Mouse (Mus musculus): ENCODE data around the gene Carns1. TPM values are rescaled to one million over a fixed set of nuclear protein-coding genes. Genes with fewer than 3 reads are reported as not detected.
A peak's percentile ranks its signal among the peaks of the same experiment; 100 is the strongest.

Carns1 gene
- polyA plus RNA-seq, 1 experiment from 2014 or later, result 2.5 TPM

DNA sequence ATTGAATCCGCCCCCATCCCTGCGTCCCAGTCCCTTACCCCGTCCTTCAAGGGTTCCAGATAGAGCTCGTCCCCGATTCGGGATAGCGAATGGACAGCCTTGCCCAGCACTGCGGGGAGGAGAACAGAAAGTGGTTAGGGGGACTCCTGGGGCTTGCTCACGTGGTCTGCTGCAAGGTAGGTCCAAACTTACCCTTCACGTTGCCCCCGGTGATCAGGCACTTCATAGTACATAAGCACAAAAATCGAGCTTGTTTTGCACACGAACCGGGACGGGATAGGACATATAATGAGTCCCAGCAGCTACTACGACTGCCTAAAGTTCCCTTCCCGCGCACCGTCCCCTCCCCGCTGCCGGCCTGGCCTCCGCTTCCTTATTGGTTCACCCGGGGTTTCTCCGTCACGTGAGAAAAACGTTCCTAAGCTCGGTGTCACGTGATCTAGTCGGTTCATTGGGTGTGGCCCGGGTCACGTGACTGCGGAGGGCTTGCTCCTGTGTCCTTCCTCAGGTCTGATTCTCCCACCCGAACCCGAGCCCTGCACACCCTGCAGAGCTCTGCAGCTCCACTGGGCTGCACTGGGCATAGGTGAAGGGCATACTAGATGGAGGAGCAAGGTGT lies 26.1 kb upstream of the Carns1 start, which contains the start of gene Rad9a:
Gene Rad9a, minus strand, starts transcription at position 372 of the 619 bp plus-strand sequence.
- Histone ChIP-seq H3K27ac (ENCODE audit: poor library complexity, severe bottlenecking) (peak within 1 kb of the TSS; percentile 60), H3K27me3 (replicated peaks) (peaks cover 12% of the 10 kb centered on the region), H3K9me3 (replicated peaks) (no peaks in the 10 kb centered on the region), H3K4me1 (replicated peaks) (peaks cover 35% of the 10 kb centered on the region), H3K9ac (peak within 1 kb of the TSS; percentile 94), H3K4me3 (peak within 1 kb of the TSS; percentile 83), H3K4me2 (peak within 1 kb of the TSS; percentile 81), H3K36me3 (peaks cover 39% of the 10 kb centered on the region)
- WGBS, result under 1% methylated on average over 34 of the region's 34 CpGs
- peak; percentile 86 for ATAC-seq (ENCODE audit: insufficient number of reproducible peaks, low FRiP score)

DNA sequence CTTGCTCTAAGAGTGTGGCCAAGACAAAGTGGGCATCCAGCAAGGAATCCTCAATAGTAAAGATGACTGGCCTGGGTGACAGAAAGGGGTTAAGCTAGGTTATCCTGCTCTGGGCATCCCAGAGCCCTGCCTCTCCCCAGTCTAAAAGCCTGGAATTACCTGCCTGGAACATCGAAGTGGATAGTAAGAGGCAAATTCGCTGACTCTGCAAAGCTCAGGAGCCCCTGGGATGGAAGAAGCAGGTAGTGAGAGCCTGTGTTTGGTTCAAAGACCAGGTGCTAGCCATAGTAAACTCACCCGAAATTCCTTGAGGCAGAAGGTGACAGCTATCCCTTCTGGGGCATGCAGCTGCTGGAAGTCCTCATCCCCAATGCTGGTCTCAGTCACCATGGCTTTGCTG lies 21.9 kb upstream of the Carns1 start:
- WGBS, result 62% methylated on average over 3 of the region's 3 CpGs
- Histone ChIP-seq H3K27me3 (replicated peaks) (no peaks in the 10 kb centered on the region), H3K9ac (no peak overlapping the region), H3K9me3 (replicated peaks) (no peaks in the 10 kb centered on the region), H3K4me2 (no peak overlapping the region), H3K27ac (ENCODE audit: poor library complexity, severe bottlenecking) (no peak overlapping the region), H3K36me3 (peaks cover 73% of the 10 kb centered on the region), H3K4me1 (replicated peaks) (peaks cover 49% of the 10 kb centered on the region), H3K4me3 (no peak overlapping the region)
- ATAC-seq (ENCODE audit: insufficient number of reproducible peaks, low FRiP score), result no peak

DNA sequence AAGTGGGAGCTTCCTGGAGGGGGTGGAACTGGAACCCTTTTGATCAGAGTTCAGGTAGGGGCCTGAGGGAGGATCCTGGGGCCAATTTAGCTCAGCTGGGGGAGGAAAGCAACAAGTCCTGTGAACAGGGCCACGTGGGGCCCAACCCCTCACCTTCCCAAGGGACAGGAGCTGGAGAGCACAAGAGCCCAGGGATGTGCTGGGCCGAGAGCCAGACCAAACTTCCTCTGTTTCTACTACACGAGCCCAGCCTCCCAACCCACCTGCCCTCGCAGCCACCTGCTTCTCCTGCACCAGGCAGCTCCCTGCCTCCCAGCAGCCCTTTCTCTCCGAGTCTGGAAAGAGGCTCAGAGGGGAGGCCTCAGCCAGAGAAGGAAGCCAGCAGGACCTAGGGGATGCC lies 21.3 kb upstream of the Carns1 start:
- WGBS, result 37% methylated on average over 5 of the region's 5 CpGs
- H3K4me2 ChIP-seq, result no peak overlapping the region
- H3K27ac ChIP-seq (ENCODE audit: poor library complexity, severe bottlenecking), result no peak overlapping the region
- H3K4me1 ChIP-seq (replicated peaks), result peaks cover 45% of the 10 kb centered on the region
- H3K9me3 ChIP-seq (replicated peaks), result no peaks in the 10 kb centered on the region
- H3K9ac ChIP-seq, result peak overlapping the region; percentile 42; the same call in 1 of the 2 replicates
- no peak overlapping the region for H3K4me3 ChIP-seq
- peaks cover 73% of the 10 kb centered on the region for H3K36me3 ChIP-seq
- ATAC-seq (ENCODE audit: insufficient number of reproducible peaks, low FRiP score), result no peak
- no peaks in the 10 kb centered on the region for H3K27me3 ChIP-seq (replicated peaks)

- Histone ChIP-seq H3K27me3 (replicated peaks) (no peaks in the 10 kb centered on the region), H3K4me3 (no peak overlapping the region), H3K36me3 (peaks cover 73% of the 10 kb centered on the region), H3K27ac (ENCODE audit: poor library complexity, severe bottlenecking) (no peak overlapping the region), H3K4me1 (replicated peaks) (peaks cover 50% of the 10 kb centered on the region), H3K4me2 (no peak overlapping the region), H3K9ac (no peak overlapping the region), H3K9me3 (replicated peaks) (no peaks in the 10 kb centered on the region)
- 60% methylated on average over 2 of the region's 2 CpGs for WGBS
- ATAC-seq (ENCODE audit: insufficient number of reproducible peaks, low FRiP score), result no peak
These were observed 20.8 kb upstream of the Carns1 start for GRCm38 (mm10) chr19:4196048-4196447.

GRCm38 (mm10) chr19:4194776-4195650 lies 19.7 kb upstream of the Carns1 start:
- 0 out of 2 replicates have a peak overlapping the region, but pooled peaks have one; percentile 14 for H3K9ac ChIP-seq
- no peak overlapping the region for H3K4me2 ChIP-seq
- ATAC-seq (ENCODE audit: insufficient number of reproducible peaks, low FRiP score), result no peak
- H3K36me3 ChIP-seq, result peaks cover 67% of the 10 kb centered on the region
- no peak overlapping the region for H3K4me3 ChIP-seq
- H3K9me3 ChIP-seq (replicated peaks), result no peaks in the 10 kb centered on the region
- 71% methylated on average over 12 of the region's 12 CpGs for WGBS
- no peak overlapping the region for H3K27ac ChIP-seq (ENCODE audit: poor library complexity, severe bottlenecking)
- H3K27me3 ChIP-seq (replicated peaks), result no peaks in the 10 kb centered on the region
- peaks cover 45% of the 10 kb centered on the region for H3K4me1 ChIP-seq (replicated peaks)

DNA sequence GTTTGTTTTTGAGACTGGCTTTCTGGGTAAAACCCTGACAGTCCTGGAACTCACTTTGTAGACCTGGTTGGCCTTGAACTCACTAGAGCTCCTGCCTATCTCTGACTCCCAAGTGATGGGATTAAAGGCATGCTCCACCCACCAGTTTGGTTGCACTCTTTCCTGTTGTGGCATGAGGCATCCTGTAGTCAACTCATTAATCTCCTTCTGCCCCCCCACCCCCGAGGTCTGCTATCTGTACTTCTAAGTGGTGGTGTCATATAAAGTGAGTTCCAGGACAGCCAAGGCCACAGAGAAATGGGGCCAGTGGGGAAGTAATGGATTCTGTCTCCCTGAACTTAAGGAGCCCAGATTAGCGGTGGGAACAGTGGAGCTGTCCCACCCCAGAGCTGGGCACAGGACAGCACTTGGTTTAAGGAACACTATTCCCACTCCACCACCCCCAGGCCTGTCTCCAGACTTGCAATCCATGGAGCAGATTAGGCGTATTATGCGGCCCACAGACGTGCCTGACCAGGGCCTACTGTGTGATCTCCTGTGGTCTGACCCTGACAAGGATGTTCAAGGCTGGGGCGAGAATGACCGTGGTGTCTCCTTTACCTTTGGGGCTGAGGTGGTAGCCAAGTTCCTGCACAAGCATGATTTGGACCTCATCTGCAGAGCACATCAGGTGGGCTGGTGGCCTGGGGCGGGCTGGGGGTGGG lies 18.9 kb upstream of the Carns1 start:
- ATAC-seq (ENCODE audit: insufficient number of reproducible peaks, low FRiP score), result no peak
- Histone ChIP-seq H3K9me3 (replicated peaks) (no peaks in the 10 kb centered on the region), H3K36me3 (peaks cover 60% of the 10 kb centered on the region), H3K4me3 (no peak overlapping the region), H3K27ac (ENCODE audit: poor library complexity, severe bottlenecking) (no peak overlapping the region), H3K27me3 (replicated peaks) (no peaks in the 10 kb centered on the region), H3K4me1 (replicated peaks) (peaks cover 42% of the 10 kb centered on the region), H3K4me2 (0 out of 2 replicates have a peak overlapping the region, but pooled peaks have one; percentile 86), H3K9ac (peak overlapping the region; percentile 92; the same call in 1 of the 2 replicates)
- 73% methylated on average over 8 of the region's 8 CpGs for WGBS

- Histone ChIP-seq H3K4me1 (replicated peaks) (peaks cover 43% of the 10 kb centered on the region), H3K9ac (peak overlapping the region; percentile 92), H3K36me3 (peaks cover 50% of the 10 kb centered on the region), H3K4me2 (peak overlapping the region; percentile 86), H3K27ac (ENCODE audit: poor library complexity, severe bottlenecking) (peak overlapping the region; percentile 88; the same call in 1 of the 2 replicates), H3K27me3 (replicated peaks) (no peaks in the 10 kb centered on the region), H3K4me3 (peak overlapping the region; percentile 74), H3K9me3 (replicated peaks) (no peaks in the 10 kb centered on the region)
- WGBS, result 54% methylated on average over 6 of the region's 6 CpGs
- ATAC-seq (ENCODE audit: insufficient number of reproducible peaks, low FRiP score), result no peak
These were observed 17.9 kb upstream of the Carns1 start for GRCm38 (mm10) chr19:4193129-4193528.

- Histone ChIP-seq H3K4me3 (peak overlapping the region; percentile 74), H3K9me3 (replicated peaks) (no peaks in the 10 kb centered on the region), H3K27me3 (replicated peaks) (no peaks in the 10 kb centered on the region), H3K36me3 (peaks cover 44% of the 10 kb centered on the region), H3K4me2 (peak overlapping the region; percentile 86), H3K27ac (ENCODE audit: poor library complexity, severe bottlenecking) (peak overlapping the region; percentile 88), H3K4me1 (replicated peaks) (peaks cover 50% of the 10 kb centered on the region), H3K9ac (peak overlapping the region; percentile 92)
- ATAC-seq (ENCODE audit: insufficient number of reproducible peaks, low FRiP score), result peak; percentile 69
- under 1% methylated on average over 51 of the region's 52 CpGs for WGBS
These were observed 17.1 kb upstream of the Carns1 start for GRCm38 (mm10) chr19:4192251-4192985.

DNA sequence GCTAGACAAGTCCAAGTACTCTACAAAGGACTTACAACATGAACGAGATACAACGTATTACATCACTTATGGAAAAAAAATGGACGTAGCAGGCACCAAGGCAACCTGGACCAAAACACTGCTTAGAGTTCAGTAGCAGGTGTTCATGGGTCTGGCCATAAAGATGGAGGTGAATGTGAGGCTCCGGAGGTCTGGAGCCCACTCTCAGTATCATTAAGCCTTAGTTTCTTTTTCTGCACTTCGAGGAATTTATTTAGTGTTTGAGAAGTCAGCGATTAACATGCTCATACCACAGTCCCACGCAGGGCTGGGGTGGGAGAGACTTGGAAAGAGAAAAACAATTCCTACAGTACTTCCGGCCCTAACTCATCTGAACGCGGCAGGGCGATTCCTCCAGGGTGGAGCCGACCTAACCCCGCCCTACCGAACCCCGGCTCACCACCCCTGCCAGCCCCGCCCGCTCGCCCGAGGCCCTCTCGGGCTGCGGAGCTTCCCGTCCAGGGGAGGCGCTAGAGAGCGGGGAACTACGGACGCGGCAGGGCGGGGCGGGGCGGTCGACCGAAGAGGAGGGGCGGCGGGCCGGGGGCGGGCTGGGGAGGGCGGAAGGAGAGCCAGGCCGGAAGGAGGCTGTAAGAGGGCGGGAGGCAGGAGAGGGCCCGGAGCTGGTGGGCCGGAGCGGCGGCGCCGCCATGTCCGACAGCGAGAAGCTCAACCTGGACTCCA lies 16.4 kb upstream of the Carns1 start, which contains the start of gene Ppp1ca:
Gene Ppp1ca, plus strand, starts transcription at position 538 of the 723 bp plus-strand sequence.
- H3K4me2 ChIP-seq, result peak within 1 kb of the TSS; percentile 86
- no peaks in the 10 kb centered on the region for H3K9me3 ChIP-seq (replicated peaks)
- peaks cover 53% of the 10 kb centered on the region for H3K4me1 ChIP-seq (replicated peaks)
- ATAC-seq (ENCODE audit: insufficient number of reproducible peaks, low FRiP score), result peak; percentile 93
- peak within 1 kb of the TSS; percentile 74 for H3K4me3 ChIP-seq
- H3K36me3 ChIP-seq, result peaks cover 36% of the 10 kb centered on the region
- H3K9ac ChIP-seq, result peak within 1 kb of the TSS; percentile 92
- H3K27me3 ChIP-seq (replicated peaks), result no peaks in the 10 kb centered on the region
- WGBS, result 6% methylated on average over 36 of the region's 47 CpGs
- peak within 1 kb of the TSS; percentile 88 for H3K27ac ChIP-seq (ENCODE audit: poor library complexity, severe bottlenecking)

- H3K4me1 ChIP-seq (replicated peaks), result peaks cover 51% of the 10 kb centered on the region
- H3K27me3 ChIP-seq (replicated peaks), result no peaks in the 10 kb centered on the region
- H3K36me3 ChIP-seq, result peaks cover 28% of the 10 kb centered on the region
- H3K9me3 ChIP-seq (replicated peaks), result no peaks in the 10 kb centered on the region
- H3K9ac ChIP-seq, result peak within 1 kb of the TSS; percentile 92
- whole genome bisulfite sequencing, result 52% methylated on average over 4 of the region's 4 CpGs
- H3K4me3 ChIP-seq, result peak within 1 kb of the TSS; percentile 74
- peak within 1 kb of the TSS; percentile 88 for H3K27ac ChIP-seq (ENCODE audit: poor library complexity, severe bottlenecking)
- ATAC-seq (ENCODE audit: insufficient number of reproducible peaks, low FRiP score), result no peak
- peak within 1 kb of the TSS; percentile 86 for H3K4me2 ChIP-seq
These were observed 15.6 kb upstream of the Carns1 start, which contains the start of gene Tbc1d10c for GRCm38 (mm10) chr19:4190831-4191334. Gene Tbc1d10c, minus strand, starts transcription at chr19:4191284.
